Mouse (Mus musculus): ENCODE measurements around the gene Rad51b.

Gene Rad51b

DNA sequence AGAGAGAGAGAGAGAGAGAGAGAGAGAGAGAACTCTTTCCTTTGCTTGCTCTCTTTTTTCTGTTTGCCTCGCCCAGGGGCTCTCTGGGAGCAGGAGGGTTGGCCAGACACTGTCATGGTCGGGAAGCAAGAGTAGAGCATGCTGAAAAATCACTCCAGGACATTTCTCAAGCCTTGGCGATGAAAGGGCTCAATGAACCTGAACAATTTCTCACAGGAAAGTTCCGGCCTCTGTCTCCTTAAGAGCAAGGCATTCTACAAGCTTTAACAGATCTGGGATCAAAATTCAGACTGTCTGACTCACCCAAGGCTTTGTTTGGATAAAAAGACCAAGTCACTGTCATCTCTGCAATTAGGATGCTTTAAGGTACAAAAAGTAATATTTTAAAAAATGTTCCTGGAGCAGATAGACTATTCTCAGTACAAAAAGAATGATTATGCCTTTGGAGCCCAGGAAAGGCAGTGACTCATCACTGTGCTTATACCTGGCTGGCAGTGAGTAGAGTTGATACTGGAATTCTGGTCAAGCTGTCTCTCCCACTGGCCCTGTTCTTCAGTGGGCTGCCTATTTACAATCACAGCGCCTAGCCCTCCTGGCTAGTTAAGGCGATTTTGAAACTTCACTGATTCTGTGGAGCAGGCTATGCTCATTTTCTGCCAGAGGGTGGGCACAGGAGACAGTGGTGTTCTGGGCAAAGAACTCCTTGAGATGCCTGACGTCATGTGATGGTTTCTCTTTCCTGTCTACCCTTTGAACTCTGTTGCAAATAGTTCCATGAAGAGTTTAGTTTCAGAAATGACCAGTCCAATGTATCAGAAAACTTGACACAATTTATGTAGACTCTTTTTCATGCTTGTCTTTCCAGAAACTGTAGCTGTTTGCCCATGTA is 352.0 kb downstream of the Rad51b start:
- no peak for DNase-seq (ENCODE audit: low spot score in 2 of 2)

DNA sequence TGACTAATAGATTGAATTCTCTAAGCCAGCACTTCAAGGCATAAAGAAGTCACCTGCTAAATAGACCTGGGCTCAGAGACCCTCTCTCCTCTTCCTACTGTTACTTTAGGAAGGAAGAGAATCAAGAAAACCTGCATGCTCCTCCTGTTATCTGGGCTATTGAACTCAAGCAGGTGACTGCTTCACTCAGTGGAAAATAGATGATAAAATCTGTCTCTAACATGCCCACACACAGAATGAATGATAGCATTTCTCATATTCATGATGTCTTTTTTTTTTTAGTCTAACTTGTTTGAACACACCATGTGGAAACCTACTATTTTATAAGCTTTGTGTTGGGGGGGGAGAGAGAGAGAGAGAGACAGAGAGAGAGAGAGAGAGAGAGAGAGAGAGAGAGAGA is 352.7 kb downstream of the Rad51b start:
- DNase-seq (ENCODE audit: low spot score in 2 of 2) = no peak

DNA sequence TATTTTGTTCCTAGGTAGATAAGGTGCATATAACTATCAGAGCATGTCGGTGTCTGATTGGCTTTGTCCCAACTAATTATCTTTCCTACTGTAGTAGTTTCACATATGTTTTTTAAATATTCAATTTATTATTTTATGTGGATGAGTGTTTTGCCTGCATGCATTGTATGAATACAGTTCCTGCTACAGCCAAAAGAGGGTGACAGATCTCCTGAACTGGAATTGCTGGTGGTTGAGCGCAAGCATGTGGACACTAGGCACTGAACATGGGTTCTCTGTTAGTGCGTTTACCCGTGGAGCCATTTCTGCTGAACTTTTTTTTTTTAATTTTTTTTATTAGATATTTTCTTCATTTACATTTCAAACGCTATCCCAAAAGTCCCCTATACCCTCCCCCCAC is 358.1 kb downstream of the Rad51b start:
- DNase-seq (ENCODE audit: low spot score in 2 of 2) = no peak

DNA sequence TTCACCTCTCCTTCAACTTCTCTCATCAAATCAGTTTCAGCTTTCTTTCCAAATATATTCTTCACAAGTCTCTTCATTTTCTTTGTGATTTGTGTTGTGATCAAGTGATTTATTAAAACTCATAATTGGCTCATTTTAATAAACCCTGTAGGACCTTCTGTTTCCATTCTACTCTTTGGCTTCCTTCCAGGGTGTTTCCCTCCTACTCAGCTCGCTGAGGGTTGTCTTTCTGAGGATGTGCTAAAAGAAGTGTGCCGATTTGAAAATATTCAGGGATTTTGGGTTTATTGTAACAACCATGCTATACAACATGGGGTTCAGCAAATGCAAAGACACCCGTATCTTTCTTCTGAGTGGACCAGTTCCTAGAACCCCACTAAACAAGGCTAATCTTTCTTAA is 361.8 kb downstream of the Rad51b start:
- no peak for DNase-seq (ENCODE audit: low spot score in 2 of 2)

DNA sequence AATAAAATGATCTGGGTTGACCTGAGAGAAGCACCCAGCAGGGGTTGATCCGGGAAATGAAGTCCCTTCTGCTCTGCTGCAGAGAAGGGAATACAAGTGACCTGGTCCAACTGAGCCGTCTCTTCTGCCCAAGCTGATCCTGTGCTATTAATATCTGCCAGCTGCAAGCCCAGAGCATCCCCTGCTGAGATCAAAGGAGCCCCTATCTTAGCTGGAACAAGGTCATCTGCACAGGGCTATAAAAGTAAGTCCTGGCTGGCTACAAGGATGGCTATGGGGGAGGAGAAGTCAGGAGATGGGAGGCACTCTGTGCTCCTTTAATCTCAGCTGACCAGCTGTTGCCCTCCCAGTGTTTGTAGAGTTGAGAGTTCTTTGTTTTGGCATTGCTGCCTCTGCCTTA is 364.2 kb downstream of the Rad51b start:
- no peak for DNase-seq (ENCODE audit: low spot score in 2 of 2)

DNA sequence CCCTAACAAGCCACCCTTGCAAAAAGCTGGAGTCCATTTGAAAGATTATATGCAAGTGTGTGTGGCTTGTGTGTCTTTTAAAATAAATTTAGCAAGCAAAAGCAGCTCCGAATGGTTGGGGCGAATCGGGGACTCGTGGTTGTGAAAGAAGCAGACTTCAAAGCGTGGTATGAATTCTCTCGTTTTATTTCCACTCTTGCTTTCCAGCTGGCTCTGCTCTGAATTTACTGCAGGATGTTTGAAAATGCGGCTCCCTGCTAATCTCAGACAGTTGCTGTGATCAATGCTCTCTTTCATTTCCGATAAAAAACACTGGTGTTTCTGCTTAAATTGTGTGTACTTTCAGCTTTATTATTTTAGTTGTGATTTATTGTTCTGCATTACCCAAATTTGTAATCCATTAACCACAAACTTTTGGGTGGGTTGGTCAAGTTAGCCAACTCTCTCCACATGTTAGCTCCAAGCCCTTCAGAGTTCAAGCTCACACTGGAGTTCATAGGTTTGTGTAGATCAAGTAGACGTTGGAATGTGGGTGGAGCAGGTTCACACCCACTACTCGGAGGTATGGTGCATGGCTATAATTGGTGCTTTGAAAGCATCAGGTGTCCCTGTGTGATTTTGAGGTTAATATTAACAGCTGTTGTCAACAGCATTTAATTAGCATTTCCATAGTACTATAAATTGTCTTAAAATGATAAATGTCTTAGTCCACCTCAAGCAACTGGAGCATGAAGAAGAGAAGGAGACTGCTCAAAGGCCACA is 366.2 kb downstream of the Rad51b start:
- DNase-seq (ENCODE audit: low spot score in 2 of 2) = peak in 1 of 2 experiments; percentile 58

DNA sequence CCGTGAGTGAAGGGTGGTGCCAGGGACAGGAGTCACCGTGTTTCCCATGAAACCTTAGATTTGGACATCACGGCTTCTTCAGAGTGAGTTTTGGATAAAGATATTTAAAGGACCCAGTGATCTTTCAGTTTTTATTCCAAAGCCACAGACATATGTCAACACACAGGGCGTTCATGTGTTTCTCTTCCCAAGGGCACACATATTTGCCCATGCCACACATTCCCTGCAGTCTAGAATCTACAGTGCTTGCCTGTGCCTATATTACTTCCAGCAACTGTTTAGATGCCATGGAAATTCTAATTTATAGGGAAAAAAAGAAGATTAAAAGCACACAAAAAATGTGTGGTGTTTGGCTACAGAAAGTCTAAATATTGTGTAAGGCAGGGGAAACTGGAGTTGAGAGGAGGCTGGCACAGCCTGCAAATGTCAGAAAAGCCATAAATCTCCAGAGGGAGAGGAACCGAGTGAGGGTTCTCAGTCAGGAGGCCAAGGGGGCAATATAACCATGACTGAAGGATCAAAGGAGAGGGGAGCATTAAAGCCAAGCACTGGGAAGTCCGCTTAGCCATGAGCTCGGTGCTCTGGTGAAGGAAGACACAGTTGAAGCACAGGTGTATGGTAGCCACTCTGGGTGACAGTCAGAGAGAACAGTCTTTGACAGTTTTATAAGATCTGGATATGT is 367.0 kb downstream of the Rad51b start:
- DNase-seq (ENCODE audit: low spot score in 2 of 2) = no peak

DNA sequence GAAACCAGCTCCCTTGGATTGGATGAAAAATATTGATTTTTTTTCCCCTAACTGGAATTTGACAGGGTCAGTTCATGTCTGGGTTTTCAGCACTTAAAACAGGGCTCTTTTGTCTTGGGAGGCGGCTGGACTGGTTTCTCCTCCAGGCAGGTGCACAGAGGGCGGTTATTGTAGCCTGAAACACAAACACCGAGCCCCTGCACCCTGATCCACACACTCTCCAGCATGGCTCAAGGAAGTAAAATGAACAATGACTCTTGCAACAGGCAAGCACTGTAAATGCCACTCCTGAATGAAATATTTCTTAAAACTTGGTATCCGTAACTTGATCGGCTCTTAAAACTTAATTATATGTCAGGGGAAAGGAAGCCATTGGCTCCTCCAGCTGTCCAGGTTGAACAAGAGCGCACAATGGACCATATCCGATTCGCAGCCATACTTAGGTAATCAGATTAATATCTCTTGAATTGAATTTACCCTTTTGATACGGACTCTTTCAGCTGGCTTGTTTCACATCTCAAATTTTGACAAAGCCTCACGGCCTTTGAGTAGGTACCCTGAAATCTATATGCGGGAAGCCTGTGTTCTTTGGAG is 377.9 kb downstream of the Rad51b start:
- DNase-seq (ENCODE audit: low spot score in 2 of 2) = no peak

DNA sequence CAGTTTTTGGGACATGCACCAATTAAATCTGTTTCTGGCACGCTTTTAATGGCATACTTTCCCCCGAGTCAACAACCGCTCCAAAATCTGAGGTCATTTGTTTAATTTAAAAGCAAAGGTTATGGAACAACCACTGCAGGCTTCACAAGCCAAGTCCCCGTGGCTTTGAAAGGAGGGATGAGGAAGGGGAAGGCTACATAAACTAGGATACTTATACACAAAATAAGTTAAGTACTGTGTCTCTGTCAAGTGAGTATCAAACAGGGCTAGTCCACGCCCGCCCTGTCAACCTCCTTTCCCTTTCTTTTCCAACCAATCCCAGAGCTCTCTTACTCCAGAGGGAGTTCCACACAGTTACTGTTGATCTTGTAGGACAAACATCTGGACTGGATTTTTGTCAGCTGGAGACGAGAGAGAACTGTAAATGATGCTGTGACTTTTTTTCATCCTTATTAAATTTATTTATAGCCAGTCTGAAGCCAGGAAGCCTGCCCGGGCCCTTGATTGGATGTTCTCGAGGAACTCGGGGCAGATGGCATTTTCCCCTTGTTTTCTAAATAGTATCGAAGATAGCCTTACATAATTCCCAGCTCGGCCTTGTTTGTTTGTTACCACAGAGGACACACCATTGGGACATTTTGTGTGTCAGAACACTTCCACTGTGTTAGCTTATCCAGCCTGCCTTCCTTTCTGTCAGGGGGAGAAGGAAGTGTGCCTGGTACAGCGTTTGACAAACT is 378.5 kb downstream of the Rad51b start:
- no peak for DNase-seq (ENCODE audit: low spot score in 2 of 2)

DNA sequence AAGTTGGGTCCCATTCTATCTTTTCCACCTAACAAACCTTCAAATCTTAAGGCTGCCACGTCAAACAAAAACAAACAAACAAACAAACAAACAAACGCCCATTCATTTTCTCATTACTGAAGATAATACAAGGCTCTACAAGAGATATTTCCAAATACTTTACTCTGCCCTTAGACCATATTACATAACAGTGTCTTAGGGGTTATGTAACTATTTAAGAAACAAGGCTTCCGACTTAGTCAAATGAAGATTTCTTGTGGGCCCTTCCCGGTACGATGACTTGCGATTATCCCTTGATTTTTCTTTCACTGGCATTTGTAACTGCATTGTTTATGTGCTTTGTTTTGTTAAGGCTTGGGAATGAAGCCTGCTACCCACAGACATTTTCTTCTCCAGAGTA is 379.2 kb downstream of the Rad51b start:
- no peak for DNase-seq (ENCODE audit: low spot score in 2 of 2)

DNA sequence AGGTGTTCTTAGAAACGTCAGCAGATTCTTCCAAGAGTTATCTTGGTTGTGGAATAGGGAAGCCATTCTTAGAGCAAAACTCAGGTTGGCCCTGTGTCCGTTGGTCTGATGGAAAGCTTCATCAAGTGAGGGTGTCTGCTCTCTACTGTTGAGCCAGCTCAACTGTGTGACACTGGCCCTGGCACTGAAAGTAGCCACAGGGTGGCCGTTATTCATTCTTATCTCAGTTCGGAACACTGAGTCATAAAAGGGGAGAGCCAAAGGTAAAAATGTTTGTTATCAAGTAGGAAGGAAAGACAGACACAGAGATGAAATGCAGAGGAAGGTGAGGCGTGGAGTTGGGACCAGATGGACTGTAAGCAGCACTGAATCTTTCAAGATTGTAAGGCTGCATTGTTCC is 379.8 kb downstream of the Rad51b start:
- DNase-seq (ENCODE audit: low spot score in 2 of 2) = no peak

DNA sequence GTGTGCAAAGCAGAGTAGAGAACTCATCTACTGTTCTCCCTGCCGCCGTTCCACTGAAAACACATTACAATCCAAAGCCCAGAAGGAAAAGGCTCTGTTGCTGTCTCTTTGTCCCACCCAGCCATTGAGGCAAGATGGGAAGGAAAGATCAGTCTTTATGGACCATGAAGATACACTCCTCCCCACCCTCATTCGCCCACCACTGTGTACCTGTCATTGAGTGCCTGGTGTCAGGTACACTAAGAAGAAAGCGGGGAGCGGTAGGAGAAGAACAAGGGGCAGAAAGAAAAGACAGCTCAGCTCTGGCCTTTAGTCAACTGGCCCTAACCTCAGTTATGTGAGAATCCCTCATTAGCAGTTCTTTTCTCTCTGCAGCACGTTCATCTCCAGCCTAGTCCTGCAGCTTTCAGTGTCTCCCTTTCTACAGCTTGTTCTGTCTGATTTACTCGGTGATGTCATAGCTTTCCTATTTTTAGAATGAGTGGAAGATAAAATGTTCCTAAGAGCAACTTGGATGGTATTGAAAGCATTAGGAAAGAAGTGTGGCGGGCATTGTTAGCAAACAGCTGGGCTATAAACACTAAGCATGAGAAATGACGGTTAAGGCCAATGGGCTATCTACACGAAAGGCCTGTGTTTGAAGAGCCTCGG is 382.3 kb downstream of the Rad51b start:
- DNase-seq (ENCODE audit: low spot score in 2 of 2) = peak in 1 of 2 experiments; percentile 10

DNA sequence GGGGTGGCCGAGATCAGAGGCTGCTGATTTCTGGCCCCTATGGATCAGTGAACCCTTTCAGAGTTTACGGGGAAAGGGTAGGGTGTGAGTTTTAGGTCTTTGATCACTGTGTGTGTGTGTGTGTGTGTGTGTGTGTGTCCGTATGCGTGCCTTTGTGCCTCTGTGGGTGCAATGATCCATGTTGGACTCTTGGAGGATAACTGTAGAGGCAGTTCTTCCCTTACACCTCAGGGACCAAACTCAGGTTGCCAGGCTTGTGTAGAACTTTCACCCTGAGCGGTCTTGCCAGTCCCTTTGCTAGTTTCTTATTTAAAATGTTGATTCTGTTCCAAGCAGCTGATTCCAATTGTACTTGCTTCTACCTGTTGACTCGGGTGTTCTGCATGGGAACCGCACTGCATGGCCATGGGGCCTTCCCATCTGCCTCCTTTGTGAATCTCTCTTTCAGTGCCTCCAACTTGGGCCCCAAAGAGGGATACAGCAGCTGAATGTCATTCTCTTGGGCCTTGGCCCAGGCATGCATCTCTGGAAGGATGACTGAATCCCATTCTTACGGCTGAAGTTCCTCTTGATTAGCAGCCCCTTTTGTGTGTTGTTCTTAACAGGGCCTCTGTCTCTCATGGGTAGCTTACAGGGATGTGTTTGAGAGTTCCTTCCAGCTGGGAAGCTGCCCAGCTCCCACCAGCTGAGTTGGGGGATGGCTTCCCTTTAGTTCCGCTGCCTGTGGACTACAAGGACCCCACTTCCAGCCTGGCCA is 383.0 kb downstream of the Rad51b start:
- peak in 1 of 2 experiments; percentile 23 for DNase-seq (ENCODE audit: low spot score in 2 of 2)

DNA sequence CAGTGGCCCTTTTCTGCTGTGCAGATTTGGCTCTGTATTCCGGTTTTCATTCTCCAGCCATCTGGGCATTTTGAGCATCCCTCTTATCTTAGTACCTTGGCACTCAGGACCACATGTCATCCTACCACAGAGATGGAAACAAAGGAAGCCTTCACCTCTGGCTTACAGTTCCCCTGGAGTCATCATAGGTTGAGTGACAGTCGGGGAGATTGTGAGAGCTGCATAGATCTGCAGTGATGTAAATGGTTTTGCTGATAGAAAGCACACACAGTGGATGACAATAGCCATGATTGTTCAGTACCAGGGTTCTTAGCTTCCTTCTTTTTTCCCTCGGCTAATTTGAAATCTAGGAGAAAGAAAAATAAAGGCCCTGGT is 383.6 kb downstream of the Rad51b start:
- no peak for DNase-seq (ENCODE audit: low spot score in 2 of 2)

DNA sequence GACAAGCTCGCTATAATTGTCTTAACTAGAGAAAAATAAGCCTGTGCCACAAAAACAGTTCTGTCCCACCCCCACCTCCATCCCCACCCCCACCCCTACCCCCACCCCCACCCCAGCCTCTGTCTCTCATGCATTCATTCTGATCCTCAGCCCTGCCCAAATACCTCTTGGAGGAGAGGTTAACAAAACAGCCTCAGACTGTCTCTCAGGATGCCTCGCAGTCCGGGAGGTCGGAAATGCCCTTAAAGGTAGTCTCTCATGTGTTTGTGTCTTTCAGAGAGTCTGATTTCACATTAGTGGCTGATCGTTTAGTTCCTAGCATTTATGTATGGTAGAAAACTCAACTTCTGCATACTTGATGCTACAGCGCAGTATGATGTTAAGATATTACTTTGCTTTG is 384.5 kb downstream of the Rad51b start:
- no peak for DNase-seq (ENCODE audit: low spot score in 2 of 2)

DNA sequence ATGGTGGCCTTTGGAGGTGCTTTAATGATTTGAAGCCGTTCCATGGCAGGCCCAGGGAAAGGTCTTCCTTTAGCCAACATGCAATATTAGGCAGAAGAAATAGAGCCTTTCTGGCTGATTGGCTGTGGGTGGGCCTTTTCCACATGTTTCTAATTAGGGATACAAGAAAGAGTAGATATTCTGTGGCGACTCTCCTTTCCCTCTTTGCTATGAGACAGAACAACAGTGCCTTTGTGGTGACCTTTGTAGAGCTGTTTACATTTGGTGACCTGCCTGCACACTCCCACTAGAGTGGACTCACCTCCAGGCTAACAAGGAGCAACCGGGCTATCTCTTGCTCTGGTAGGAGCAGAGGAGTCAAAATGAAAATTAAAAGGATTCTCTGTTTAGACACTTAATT is 386.3 kb downstream of the Rad51b start:
- DNase-seq (ENCODE audit: low spot score in 2 of 2) = no peak

DNA sequence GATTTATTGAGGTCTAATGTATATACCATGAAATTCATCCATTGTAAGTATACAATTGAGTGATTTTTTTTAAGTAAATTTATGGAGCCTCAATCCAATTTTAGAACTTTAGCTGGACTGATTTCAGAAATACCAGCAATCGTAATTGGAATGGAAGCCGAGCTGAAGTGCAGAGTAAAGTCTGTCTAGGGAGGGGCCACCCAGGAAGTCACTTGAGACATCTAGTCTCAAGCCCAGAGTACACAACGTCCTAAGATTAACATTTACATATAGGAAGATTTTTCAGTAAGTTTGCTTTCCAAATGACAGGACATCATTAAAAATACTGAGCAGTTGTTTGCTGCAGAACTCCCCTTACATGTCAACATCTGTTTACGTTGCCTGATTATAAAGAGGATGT is 386.7 kb downstream of the Rad51b start:
- no peak for DNase-seq (ENCODE audit: low spot score in 2 of 2)

DNA sequence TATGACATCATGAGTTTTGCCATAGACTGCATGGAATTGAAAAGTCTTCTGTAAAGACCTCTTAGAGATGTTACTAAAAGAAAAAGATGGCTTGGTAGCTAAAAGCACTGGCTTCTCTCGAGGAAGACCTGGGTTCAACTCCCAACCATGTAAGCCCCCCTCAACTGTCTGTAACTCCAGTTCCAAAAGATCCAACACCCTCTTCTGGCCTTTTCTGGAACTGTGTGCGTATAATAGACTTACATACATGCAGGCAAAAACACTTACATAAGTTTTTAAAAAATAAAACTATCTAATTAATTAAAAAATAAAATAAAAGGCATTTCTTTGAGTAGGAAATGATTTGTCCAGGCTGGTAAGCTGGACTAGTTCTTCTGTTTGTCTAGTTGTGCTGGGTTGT is 387.3 kb downstream of the Rad51b start:
- no peak for DNase-seq (ENCODE audit: low spot score in 2 of 2)

DNA sequence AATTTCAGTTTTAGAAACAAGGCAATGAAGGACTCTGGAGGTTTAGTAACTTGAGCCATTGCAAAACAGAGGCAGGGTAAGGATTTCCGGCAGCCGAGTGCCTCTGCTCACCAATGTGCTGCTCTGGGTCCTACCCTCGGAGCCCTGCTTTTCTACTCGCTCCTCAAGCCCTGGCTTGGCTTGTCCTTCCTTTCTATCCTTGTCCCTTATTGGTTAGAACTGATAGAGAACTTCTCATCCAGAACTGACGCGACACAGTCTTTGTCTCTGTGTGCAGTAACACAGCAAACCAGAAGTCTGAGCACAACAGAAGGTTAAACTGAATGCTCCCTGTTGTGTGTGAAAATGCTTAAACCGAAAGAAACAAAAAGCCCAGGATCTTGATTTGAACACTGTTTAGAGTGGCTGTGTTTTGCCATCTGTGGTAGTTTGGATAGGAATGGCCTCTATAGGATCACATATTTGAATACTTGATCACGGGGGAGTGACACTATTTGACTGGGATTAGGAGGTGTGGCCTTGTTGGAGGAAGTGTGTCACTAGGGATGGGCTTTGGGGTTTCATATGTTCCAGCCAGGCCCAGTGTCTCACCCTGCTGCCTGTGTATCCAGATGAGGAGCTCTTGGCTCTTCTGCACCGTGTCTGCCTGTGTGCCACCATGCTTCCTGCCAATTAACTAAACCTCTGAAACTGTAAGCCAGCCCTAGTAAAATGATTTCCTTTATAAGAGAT is 389.7 kb downstream of the Rad51b start:
- DNase-seq (ENCODE audit: low spot score in 2 of 2) = no peak
